Mouse (Mus musculus) midbrain, embryonic 11.5 days (tissue): ENCODE data around the gene Higd1a. TPM values are rescaled to one million over a fixed set of nuclear protein-coding genes. Genes with fewer than 3 reads are reported as not detected.

Experiments used
- ATAC-seq: fragments of 200-750 bp; cut with Nextera tagmentation; 2 replicates; pipeline ENCODE4 v1.8.0; 2017; ENCODE audit warnings: moderate TSS enrichment, moderate library complexity; ENCODE audit not compliant: low FRiP score
- DNase-seq: peaks from one replicate; pipeline ENCODE4 v3.0.0; 2015; ENCODE audit warnings: low spot score; ENCODE audit errors: missing footprints
- H3K27ac ChIP-seq: fragments of 300-500 bp; sonication (generic); 2 replicates; pipeline ENCODE4 v1.5.1; 2014; ENCODE audit warnings: low read depth, low read length
- H3K27me3 ChIP-seq: fragments of 300-500 bp; sonication (generic); 2 replicates; pipeline ENCODE4 v1.6.1; 2014; ENCODE audit warnings: mild to moderate bottlenecking, low read length, moderate library complexity, mixed read lengths; ENCODE audit not compliant: control insufficient read depth, insufficient read depth
- H3K36me3 ChIP-seq: fragments of 300-500 bp; sonication (generic); 2 replicates; pipeline ENCODE4 v1.6.1; 2014; ENCODE audit warnings: mild to moderate bottlenecking, low read length, moderate library complexity, mixed read lengths; ENCODE audit not compliant: control insufficient read depth, insufficient read depth
- H3K4me1 ChIP-seq: fragments of 300-500 bp; sonication (generic); 2 replicates; pipeline ENCODE4 v1.6.1; 2014; ENCODE audit warnings: low read length; ENCODE audit not compliant: control insufficient read depth, insufficient read depth
- H3K4me2 ChIP-seq: fragments of 300-500 bp; sonication (generic); 2 replicates; pipeline ENCODE4 v1.6.1; 2014; ENCODE audit warnings: mild to moderate bottlenecking, moderate library complexity
- H3K4me3 ChIP-seq: fragments of 300-500 bp; sonication (generic); 2 replicates; pipeline ENCODE4 v1.5.1; 2014; ENCODE audit warnings: low read depth, low read length
- H3K9ac ChIP-seq: fragments of 300-500 bp; sonication (generic); 2 replicates; pipeline ENCODE4 v1.6.1; 2014; ENCODE audit warnings: low read length
- H3K9me3 ChIP-seq: fragments of 300-500 bp; sonication (generic); 2 replicates; pipeline ENCODE4 v1.6.1; 2016; ENCODE audit warnings: low read length; ENCODE audit not compliant: control insufficient read depth
- WGBS: fragments of 180-500 bp; shearing (Covaris S2); extraction: QIAGEN DNeasy Blood & Tissue Kit; methylation state at CpG from one replicate; pipeline ENCODE4 v1.1.7; 2014; 5-methylcytosine and 5-hydroxymethylcytosine counted together
- polyA plus RNA-seq: library from polyadenylated mRNA; unstranded; fragments of >200 nt; fragmentation: Nextera tagmentation; extraction: Ambion mirVana; gene quantifications from 2 replicates; pipeline ENCODE4 v1.2.1, GENCODE M21; 2014

Gene Higd1a
- polyA plus RNA-seq, 1 experiment from 2014 or later, result 170 TPM

DNA sequence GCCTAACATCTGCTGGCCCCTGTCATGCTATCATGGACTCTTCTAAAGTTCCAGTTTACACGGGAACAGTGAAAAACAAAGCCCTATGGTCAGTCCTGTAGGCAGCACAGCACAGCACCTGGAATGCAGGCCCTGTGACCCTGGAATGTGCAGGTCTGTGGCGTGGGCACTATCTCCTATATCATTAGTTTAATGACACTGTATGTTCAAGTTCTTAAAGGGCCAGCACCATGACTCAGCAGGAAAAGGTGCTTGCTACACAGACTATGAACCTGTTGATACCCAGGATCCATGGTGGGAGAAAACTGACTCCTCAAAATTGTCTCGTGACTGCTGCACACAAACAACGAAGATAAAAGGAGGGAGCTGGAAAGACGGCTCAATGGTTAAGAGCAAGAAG is 10.3 kb downstream of the Higd1a start:
- WGBS, result 82% methylated on average over 5 of the region's 5 CpGs
- no peak for ATAC-seq

GRCm38 (mm10) chr9:121847138-121847537 is 11.0 kb downstream of the Higd1a start:
- Histone ChIP-seq H3K9ac (no peak overlapping the region), H3K4me3 (no peak overlapping the region), H3K4me1 (no peaks in the 10 kb centered on the region), H3K27me3 (no peaks in the 10 kb centered on the region), H3K27ac (no peak overlapping the region), H3K36me3 (no peaks in the 10 kb centered on the region), H3K9me3 (no peaks in the 10 kb centered on the region), H3K4me2 (no peak overlapping the region)
- DNase-seq (peak; percentile 47), ATAC-seq (no peak)
- WGBS, result 92% methylated on average over 4 of the region's 4 CpGs

More for the DNA sequence above, 10.3 kb downstream of the Higd1a start:
- Histone ChIP-seq H3K4me2 (no peak overlapping the region), H3K9ac (no peak overlapping the region), H3K4me1 (no peaks in the 10 kb centered on the region), H3K9me3 (no peaks in the 10 kb centered on the region), H3K36me3 (no peaks in the 10 kb centered on the region; the same call in 1 of the 2 replicates), H3K4me3 (no peak overlapping the region), H3K27me3 (no peaks in the 10 kb centered on the region), H3K27ac (no peak overlapping the region)
- DNase-seq, result peak; percentile 49

DNA sequence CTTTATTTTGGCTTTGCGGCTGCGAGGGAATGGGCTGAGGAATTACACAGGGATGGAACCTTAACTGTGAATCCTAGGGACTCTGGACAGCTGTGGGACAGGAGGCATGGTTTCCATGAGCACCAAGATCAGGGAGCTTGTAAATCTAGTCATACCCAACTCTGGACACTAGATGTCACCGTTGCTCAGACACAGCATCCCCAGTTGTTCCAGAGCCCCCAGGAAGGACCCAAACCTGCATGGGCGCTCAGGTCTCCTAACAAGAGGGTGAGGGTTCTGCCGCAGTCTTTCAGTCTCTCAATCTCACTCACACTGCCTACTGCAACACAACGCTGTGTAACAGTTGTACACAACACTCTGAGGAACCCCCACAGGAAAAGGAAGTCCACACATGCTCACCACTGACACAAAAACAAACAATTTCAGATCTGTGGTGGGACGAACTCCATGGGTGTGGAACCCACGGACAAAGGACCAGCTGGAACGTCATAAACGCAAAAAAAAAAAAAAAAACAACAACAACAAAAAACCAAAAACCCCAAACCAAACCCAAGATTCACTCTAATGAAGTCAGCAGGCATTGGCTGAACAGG is 11.5 kb downstream of the Higd1a start:
- 58% methylated on average over 10 of the region's 10 CpGs for WGBS
- Histone ChIP-seq H3K27me3 (no peaks in the 10 kb centered on the region), H3K27ac (no peak overlapping the region), H3K36me3 (no peaks in the 10 kb centered on the region), H3K4me3 (no peak overlapping the region), H3K9me3 (no peaks in the 10 kb centered on the region), H3K4me2 (no peak overlapping the region), H3K4me1 (no peaks in the 10 kb centered on the region), H3K9ac (no peak overlapping the region)
- DNase-seq, result peak; percentile 91
- ATAC-seq, result peak; percentile 33; the same call in 1 of the 2 replicates

DNA sequence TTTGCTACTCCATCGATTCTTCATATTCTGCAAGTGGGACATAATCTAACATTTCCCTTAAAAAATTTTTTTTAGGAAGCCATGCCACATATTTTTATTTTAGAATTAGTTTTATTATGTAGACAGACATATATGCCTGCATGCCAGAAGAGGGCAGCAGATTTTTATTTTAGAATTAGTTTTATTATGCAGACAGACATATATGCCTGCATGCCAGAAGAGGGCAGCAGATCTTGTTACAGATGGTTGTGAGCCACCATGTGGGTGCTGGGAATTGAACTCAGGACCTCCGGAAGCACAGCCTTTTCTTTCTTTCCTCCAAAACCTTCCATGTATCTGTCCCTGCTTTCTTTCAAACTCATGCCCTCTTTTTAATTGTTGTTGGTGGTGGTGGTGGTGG is 15.2 kb downstream of the Higd1a start:
- Histone ChIP-seq H3K27me3 (no peaks in the 10 kb centered on the region), H3K4me1 (no peaks in the 10 kb centered on the region; the same call in 1 of the 2 replicates), H3K36me3 (no peaks in the 10 kb centered on the region), H3K27ac (no peak overlapping the region), H3K9me3 (no peaks in the 10 kb centered on the region), H3K9ac (no peak overlapping the region), H3K4me3 (no peak overlapping the region), H3K4me2 (no peak overlapping the region)
- DNase-seq (no peak), ATAC-seq (no peak)
- 95% methylated on average over 2 of the region's 2 CpGs for WGBS

DNA sequence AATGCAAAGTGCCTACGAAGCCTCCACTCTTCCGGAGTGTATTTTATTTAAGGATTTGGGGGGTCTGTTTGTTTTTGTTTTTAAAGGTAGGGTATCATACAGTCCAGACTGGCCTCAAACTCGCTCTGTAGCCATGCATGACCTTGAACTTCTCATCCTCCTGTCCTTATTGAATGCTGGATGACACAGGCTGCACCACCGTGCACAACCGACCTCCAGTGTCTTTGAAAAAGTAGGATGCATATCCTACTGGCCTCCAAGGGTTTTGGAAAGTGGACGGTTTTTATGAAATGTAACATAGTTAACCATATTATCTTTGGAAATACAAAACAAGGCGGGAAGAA is 18.6 kb downstream of the Higd1a start:
- 35% methylated on average over 7 of the region's 7 CpGs for WGBS
- no peak overlapping the region for H3K27ac ChIP-seq
- peak overlapping the region; percentile 54 for H3K4me2 ChIP-seq
- no peaks in the 10 kb centered on the region; the same call in 1 of the 2 replicates for H3K4me1 ChIP-seq
- no peaks in the 10 kb centered on the region for H3K9me3 ChIP-seq
- H3K36me3 ChIP-seq, result no peaks in the 10 kb centered on the region
- H3K27me3 ChIP-seq, result no peaks in the 10 kb centered on the region
- ATAC-seq (peak; percentile 67), DNase-seq (no peak)
- H3K4me3 ChIP-seq, result peak overlapping the region; percentile 42
- peak overlapping the region; percentile 43 for H3K9ac ChIP-seq

GRCm38 (mm10) chr9:121838829-121839621 is 19.1 kb downstream of the Higd1a start, which contains the start of gene Ccdc13:
Gene Ccdc13, minus strand, starts transcription at chr9:121839461.
- Histone ChIP-seq H3K36me3 (no peaks in the 10 kb centered on the region), H3K27ac (no peak within 1 kb of the TSS), H3K9ac (peak within 1 kb of the TSS; percentile 43), H3K27me3 (no peaks in the 10 kb centered on the region), H3K4me1 (no peaks in the 10 kb centered on the region; the same call in 1 of the 2 replicates), H3K4me3 (peak within 1 kb of the TSS; percentile 42), H3K4me2 (peak within 1 kb of the TSS; percentile 54), H3K9me3 (no peaks in the 10 kb centered on the region)
- DNase-seq (peak; percentile 99), ATAC-seq (peak; percentile 94)
- WGBS, result 2% methylated on average over 61 of the region's 61 CpGs

DNA sequence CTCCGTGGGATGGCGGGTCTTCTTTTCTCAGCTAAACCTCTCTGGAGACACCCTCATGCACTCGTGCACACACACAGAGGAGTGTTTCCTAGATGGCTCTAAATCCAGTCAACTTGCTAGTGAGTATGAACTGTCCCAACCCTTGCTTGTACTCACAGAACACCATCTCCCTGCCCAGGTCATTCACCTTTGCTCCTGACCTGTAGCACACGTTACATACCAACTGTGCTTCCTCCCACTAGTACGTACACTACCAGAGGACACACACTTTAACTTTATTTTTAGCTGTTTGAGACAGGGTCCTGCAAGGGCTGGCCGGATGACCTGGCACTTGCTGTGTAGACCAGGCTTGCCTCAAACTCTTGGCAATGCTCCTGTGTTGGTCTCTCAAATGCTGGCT is 20.2 kb downstream of the Higd1a start:
- H3K4me2 ChIP-seq, result no peak overlapping the region
- no peaks in the 10 kb centered on the region; the same call in 1 of the 2 replicates for H3K4me1 ChIP-seq
- no peak overlapping the region for H3K9ac ChIP-seq
- no peak overlapping the region for H3K27ac ChIP-seq
- no peaks in the 10 kb centered on the region for H3K36me3 ChIP-seq
- no peak for ATAC-seq
- 90% methylated on average over 6 of the region's 6 CpGs for WGBS
- DNase-seq, result no peak
- H3K4me3 ChIP-seq, result no peak overlapping the region
- no peaks in the 10 kb centered on the region for H3K9me3 ChIP-seq
- H3K27me3 ChIP-seq, result no peaks in the 10 kb centered on the region

DNA sequence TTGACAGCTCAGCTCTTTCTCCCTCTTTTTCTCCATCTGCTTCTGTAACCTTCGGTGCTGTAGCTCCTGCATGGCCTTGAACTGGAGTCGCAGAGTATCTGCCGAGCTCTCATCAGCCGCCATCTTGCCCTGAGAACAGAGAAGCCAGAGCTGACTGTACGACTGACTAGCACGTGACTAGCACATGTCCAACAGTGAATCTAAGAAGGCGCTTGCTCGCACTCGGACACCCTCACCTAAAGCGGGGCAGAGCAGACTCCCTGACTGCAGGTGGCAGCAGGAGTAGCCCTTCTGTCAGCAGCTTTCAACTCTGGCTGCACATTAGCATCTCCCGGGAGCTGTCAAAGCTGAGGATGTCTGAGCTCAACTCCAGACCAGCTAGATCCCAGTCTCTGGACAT is 24.3 kb downstream of the Higd1a start:
- H3K27ac ChIP-seq, result no peak overlapping the region
- H3K4me3 ChIP-seq, result no peak overlapping the region
- no peaks in the 10 kb centered on the region for H3K36me3 ChIP-seq
- H3K27me3 ChIP-seq, result no peaks in the 10 kb centered on the region
- no peak overlapping the region for H3K9ac ChIP-seq
- no peak for ATAC-seq
- no peak overlapping the region for H3K4me2 ChIP-seq
- 85% methylated on average over 11 of the region's 11 CpGs for WGBS
- H3K9me3 ChIP-seq, result no peaks in the 10 kb centered on the region
- no peaks in the 10 kb centered on the region; the same call in 1 of the 2 replicates for H3K4me1 ChIP-seq
- no peak for DNase-seq

DNA sequence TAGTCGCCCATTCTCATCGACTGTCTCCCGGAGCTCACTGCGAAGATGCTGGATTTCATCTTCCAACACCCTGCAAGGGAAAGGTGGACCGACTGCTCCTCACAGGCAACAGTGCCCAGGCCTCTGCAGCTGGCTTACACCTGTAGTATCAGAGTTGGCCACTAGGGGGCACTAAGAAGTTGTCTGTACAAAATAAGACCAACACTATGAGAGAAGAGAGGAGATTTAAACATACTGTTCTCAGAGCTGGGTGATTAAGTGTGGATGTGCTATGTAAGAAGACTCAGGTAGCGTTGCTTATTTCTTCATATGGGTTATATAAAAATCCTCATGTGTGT is 27.2 kb downstream of the Higd1a start:
- Histone ChIP-seq H3K27me3 (no peaks in the 10 kb centered on the region), H3K9me3 (no peaks in the 10 kb centered on the region), H3K4me3 (no peak overlapping the region), H3K4me1 (no peaks in the 10 kb centered on the region), H3K4me2 (no peak overlapping the region), H3K9ac (no peak overlapping the region), H3K36me3 (no peaks in the 10 kb centered on the region), H3K27ac (no peak overlapping the region)
- peak; percentile 98 for DNase-seq
- 25% methylated on average over 6 of the region's 6 CpGs for WGBS
- peak; percentile 30; the same call in 1 of the 2 replicates for ATAC-seq
